Mouse (Mus musculus) CH12.LX (cell line): ENCODE measurements around the gene Cphx3.
"Not testable (repeated sequence)": the region's sequence is repeated elsewhere in the genome, so short reads cannot be mapped to it uniquely, and the experiment has no call there.

Experiments used
- CTCF ChIP-seq, 2 experiments: IDR thresholded peaks in 1 of 2; conservative IDR thresholded peaks in 1 of 2; 2 replicates each; pipeline ENCODE4 v1.5.1; 2011 to 2012; ENCODE audit warnings: low read depth in 2 of 2, low read length in 2 of 2, improper control_type of control experiment in 1 of 2, inconsistent platforms in 1 of 2, mild to moderate bottlenecking in 1 of 2, moderate library complexity in 1 of 2
- MAFK ChIP-seq: IDR thresholded peaks from 2 replicates; pipeline ENCODE4 v1.6.1; 2011; ENCODE audit warnings: low read length, improper control_type of control experiment; ENCODE audit not compliant: insufficient replicate concordance
- POLR2A ChIP-seq: IDR thresholded peaks from 2 replicates; pipeline ENCODE4 v1.6.1; 2011; ENCODE audit warnings: low read depth, mild to moderate bottlenecking, improper control_type of control experiment, low read length
- ZC3H11A ChIP-seq: IDR thresholded peaks from 2 replicates; pipeline ENCODE4 v1.6.1; 2012; ENCODE audit warnings: low read depth, mild to moderate bottlenecking, inconsistent platforms, low read length, improper control_type of control experiment
- ZMIZ1 ChIP-seq: IDR thresholded peaks from 2 replicates; pipeline ENCODE4 v1.6.1; 2012; ENCODE audit warnings: low read depth, mild to moderate bottlenecking, inconsistent platforms, low read length, improper control_type of control experiment
- ZNF384 ChIP-seq: IDR thresholded peaks from 2 replicates; pipeline ENCODE4 v1.6.1; 2012; ENCODE audit warnings: low read depth, low read length, improper control_type of control experiment, inconsistent platforms

- not testable (repeated sequence) for TF ChIP-seq ZC3H11A; ZNF384; CTCF (conservative IDR thresholded peaks at IDR 0.05 in 1 of 2, IDR thresholded peaks at IDR 0.05 in 1 of 2; ENCODE audit: low read depth in 2 of 2, low read length in 2 of 2); MAFK; ZMIZ1; POLR2A
Measured at GRCm38 (mm10) chr14:26258729-26259128, 176.6 kb downstream of the Cphx3 start.
